Mouse (Mus musculus) urinary bladder, postnatal 14 days (tissue): Measurements from ENCODE around the gene Bcas3.
"Not testable (repeated sequence)": the region's sequence is repeated elsewhere in the genome, so short reads cannot be mapped to it uniquely, and the experiment has no call there.

Source experiments
- DNase-seq: peaks from one replicate; pipeline ENCODE4 v3.0.0; 2021; ENCODE audit warnings: low spot score

The Bcas3 gene

GRCm38 (mm10) chr11:85712026-85712804 lies 359.2 kb downstream of the Bcas3 start:
- no peak for DNase-seq

DNA sequence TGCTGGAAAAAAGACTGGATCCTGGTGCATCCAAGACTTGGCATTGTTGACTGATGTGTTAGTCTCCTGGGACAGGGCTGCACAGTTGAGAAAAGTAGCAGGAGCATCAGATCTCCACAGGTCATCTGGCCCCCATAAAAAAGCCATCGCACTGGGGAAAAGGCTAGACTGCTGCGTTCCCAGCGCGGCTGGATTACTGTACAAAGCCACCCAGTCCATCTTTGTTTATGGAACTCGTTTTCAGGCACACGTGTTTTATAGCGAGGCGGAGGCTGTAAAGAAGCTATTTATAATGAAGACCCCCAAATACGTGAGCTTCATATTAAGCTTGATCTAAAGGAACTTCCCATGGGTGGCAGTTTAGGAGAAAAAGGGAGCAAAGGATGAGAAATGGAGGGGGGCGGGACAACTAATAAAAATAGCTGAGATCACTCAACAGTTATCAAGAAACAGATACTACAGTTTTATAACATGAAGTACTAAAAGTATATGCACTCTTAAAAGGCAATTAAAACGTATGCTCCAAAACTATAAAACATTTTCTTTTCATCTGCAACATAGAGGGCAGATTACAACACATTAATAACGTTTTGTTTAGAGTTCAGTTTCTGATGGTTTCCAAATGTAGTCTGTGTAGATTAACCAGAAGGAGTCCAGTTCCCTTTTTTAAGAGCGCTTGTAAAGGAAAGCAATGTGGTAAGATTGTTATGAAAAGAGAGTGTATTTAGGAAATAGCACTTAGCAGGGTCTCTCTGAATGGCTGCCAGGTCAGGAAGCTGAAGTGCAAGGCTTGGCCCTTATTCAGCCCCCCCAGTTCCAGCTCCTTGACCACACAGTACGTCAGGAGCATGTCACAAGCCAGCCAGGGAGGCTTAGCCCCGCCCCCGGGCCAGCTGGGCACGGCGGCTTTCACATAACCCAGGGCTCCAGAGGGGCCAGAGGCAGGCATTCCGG lies 360.2 kb downstream of the Bcas3 start:
- peak; percentile 71 for DNase-seq

DNA sequence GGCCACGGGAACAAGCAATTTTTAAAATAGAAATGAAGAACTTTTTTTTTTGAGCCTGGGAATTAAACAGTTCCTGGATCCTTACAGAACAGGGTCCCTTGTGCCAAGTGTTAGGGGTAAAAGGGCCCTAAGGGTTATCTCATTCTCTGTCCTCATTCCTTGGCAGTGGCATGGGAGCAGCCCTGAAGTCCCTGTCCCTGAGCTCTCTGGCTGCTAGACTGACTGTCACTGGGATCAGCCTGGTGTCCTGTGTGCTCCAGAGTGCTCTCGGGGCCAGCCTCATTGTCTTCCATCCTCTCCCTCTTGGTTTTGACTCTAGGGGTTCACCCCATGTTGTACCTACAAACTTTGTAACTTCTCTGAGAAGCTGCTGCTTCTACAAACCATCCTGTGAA lies 360.8 kb downstream of the Bcas3 start:
- DNase-seq: no peak

DNA sequence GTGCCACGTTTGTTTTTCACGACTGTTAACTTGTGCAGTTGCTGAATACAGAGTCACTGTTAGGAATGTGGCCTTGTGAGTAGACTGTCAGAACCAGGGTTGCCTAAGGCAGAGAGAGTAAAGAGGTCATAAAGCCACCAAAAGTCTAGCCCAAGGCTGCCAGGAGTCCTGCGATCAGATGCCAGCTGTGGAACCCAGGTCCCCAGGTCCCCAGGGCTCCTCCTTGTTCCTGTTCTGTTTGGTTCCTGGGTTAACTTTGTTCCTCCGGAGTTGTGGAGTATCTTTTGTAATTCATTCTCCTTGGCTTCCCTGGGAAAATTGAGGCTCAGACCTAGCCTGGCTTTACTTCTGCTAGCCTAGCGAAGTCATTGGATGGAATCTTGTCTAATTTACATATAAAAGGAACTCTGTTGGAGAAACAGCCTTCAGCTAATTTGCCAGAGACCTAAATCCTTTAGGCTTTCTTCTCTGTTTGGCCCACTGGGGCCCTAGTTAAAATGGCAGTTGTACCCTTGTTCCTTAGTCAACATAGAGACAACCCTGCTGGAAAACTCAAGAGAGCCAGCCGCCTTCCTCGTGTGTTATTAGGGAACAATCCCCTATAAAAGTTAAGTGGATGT lies 361.5 kb downstream of the Bcas3 start:
- DNase-seq: no peak

GRCm38 (mm10) chr11:85716730-85717129 lies 363.8 kb downstream of the Bcas3 start:
- DNase-seq: not testable (repeated sequence)

- DNase-seq: no peak
Observed at GRCm38 (mm10) chr11:85719091-85719490, 366.1 kb downstream of the Bcas3 start.

DNA sequence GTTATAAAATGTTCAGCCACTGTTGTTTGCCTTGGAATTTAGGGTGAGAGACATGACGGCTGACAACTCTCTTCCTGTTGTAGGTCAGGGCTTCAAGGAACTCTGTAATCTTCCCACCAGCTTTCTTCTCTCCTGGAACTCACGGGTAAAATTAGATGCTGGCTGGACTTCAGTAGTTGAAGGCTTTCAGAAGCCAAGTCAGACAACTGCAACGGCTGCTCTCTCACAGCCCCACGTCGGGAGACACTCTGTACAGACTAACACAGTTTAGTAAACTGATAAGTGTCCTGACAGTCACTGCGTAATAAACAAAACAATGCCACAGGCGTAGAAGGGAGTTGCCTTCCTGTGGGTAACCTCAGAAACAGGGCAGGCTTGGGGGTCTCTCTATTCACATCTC lies 366.8 kb downstream of the Bcas3 start:
- no peak for DNase-seq

DNA sequence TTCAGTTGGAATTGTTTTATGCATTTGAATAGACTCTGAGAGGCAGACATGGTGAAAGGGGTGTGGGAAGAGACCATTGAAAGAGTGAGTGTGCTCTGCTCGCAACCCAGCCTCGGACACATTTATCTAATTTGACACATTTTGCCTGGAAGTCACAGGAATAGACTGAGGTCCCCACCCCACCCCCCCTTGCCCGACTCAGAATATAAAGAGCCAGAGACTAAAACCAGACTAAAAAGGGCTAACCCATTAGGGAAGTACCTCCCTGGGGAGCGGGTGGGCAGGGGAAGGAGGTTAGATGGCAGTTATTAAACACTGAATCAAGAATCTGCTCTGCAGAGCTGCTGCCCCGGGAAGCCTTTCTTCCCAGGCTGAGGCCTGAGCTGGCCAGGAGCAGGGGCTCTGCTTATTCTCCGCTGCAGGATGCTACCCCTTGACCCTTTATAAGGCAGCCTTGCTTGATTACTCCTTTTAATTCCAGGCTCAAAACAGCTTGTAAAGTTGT lies 367.4 kb downstream of the Bcas3 start:
- DNase-seq: no peak

DNA sequence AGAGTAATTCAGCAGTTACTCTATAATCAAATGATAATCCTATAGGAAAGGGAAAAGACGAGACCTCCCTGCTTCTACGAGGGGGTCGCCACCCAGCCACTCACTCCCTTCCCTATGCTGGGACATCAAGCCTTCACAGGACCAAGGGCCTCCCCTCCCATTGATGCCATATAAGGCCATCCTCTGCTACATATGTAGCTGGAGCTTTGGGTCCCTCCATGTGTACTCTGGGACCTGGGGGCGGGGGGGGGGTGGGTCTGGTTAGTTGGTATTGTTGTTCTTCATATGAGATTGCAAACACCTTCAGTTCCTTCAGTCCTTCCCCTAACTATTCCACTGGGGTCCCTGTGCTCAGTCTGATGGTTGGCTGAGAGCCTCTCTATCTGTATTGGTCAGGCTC lies 369.0 kb downstream of the Bcas3 start:
- DNase-seq: no peak

DNA sequence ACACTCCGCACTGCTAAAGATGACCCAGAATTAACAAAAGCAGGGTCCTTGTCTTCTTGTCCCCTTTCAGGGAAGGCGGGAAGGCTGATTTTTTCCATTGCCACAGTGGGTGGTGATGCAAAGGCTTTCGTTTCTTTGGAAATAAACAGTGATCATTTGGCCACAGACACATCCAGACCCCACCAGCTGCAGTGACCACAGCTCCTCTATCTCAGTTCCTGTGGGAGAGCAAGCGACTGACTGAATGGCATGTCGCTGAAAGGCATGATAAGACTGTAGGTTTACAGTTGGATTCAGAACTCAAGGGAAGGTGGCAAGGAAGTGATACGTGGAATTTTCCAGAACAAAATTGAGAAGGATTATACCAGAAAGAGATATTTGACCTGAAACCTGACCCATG lies 371.2 kb downstream of the Bcas3 start:
- no peak for DNase-seq

- DNase-seq: peak; percentile 38
Observed at GRCm38 (mm10) chr11:85729725-85730124, 376.8 kb downstream of the Bcas3 start.

GRCm38 (mm10) chr11:85732462-85733012 lies 379.6 kb downstream of the Bcas3 start:
- DNase-seq: no peak

DNA sequence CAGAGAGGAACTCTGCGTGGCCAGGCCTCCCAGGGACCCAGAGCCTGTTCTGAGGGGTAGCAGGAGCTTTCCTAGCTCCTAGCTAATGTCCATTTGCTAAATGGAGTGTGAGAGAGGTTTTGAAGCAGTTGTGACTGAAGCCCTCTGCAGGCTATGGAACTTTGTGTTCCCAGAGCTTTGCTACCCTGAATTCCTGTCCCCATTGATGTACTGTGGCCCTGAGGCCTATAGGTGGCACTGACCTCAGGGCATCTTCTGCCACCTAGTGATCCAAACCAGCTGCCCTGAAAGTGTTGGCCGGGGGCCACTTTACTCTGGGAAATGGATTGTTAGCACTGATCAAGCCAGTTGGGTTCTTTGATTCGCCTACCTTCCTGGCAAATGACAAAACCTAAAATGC lies 380.6 kb downstream of the Bcas3 start:
- DNase-seq: peak; percentile 53

DNA sequence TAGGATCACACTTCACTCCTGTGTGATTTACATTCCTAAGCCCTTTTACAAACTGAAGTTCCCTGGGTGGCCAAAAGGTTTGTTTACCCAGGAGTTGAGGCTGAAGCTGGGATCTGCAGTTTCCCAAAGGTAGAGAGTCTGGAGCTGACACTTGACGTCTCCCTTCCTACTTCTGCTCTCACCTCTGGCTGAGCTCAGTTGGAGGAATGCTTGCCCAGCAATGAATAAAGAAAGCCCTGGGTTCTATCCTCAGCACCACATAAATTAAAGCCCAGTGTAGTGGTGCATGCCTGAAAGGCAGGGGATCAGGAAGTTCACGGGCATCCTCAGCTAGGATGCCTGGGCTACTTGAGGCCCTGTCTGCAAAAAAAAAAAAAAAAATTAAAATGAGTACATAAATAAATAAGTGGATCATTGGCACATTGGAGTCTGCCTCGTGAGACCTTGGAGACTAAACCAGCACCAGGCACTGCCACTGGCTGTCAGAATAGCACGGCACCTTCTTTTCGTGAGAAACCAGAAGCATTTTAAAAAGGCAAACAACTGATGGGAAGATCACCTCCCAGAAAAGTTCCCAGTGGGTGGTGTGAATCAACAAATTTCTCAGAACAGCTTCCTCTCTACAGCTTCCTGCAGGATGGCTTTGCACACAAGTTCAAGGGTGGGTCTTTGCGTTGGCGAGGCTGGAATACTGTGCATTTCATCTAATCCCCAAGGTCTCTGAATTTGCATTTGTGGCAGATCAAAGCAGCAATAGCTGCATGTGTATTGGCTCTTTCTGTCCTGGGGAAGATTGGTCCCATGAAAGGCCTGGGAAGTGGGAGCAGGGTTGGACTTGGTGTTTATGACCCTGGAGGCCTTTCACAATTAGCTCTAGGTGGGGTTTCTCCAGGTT lies 381.6 kb downstream of the Bcas3 start:
- no peak for DNase-seq

DNA sequence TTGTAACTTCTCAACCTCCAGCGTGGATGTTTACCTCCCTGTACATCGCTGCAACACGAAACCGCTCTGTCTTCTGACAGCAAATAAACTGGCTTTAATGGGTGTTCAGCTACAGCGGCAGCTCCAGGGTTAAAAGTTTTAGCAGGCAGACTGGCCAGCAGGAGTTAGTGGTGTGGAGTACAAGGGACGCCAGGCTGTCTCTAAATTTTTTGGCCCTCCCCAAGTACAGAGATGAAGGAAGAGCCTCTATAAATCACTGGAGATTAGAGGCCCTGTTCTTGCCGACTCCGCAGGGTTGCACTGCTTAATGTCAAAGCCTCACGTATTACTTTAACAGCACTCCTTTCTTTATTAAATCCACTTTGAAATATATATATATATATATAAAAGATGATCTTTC lies 384.3 kb downstream of the Bcas3 start:
- DNase-seq: no peak

DNA sequence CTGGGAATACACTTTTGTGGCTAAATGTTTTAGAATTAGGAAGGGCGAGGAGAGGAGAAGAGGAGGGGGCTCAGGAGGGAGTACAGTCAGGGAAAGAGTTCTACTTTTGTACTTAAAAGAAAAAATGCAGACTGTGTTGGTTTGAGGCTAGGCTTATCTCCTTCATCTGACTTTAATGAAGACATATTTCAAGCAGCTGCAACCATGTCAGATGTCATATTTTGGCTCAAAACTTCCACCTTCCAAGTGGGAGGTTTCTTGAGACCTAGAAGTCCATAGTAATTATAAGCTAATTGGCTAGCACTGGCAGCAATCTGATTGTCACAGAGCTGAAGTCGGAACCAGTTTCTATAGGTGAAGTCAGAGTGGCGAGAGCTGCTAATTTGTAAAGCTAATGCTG lies 384.9 kb downstream of the Bcas3 start:
- DNase-seq: no peak

DNA sequence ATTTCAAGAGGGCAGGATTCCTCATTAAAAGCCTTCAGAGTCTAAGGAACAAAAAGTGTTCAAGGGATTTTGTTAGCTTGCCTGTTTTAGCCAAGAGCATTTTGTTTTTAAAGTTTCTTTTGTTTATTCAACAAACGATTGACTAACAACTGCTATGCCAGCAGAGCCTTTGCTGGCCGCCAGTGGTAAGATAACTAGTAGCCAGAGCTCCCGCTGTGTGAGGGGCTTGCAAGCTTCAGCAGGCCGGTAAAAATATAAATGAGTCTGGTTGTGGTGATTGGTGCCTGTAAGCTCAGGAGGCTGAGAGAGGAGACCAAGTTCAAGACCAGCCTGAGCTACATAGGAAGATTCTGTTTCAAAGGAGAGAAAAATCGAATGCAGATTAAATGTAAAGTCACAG lies 385.6 kb downstream of the Bcas3 start:
- no peak for DNase-seq

GRCm38 (mm10) chr11:85739266-85739977 lies 386.5 kb downstream of the Bcas3 start:
- no peak for DNase-seq

DNA sequence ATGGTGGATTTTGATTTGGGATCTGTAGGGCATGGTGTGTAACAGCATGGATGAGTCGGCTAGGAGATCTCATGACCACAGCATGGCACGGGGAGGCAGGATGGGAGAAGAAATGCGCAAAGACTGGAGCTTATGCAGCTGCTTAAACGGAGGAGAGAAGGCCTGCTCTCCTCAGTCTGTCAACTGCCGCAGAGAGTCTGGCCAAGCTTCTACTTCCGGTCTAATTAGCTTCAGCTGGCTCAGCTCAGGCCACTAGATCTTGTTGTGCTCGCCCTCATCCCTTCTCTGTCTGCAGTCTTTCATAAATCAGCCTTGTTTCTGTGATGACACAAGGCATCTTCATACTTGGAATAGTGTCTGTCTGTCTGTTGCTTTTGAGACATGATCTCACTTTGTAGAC lies 393.4 kb downstream of the Bcas3 start:
- no peak for DNase-seq

- no peak for DNase-seq
Observed at GRCm38 (mm10) chr11:85748891-85749290, 395.9 kb downstream of the Bcas3 start.
